Mouse (Mus musculus): Measurements from ENCODE around the gene Ctag2. TPM values are rescaled to one million over a fixed set of nuclear protein-coding genes. Genes with fewer than 3 reads are reported as not detected.

The Ctag2 gene
- total RNA-seq (2021) = not detected

DNA sequence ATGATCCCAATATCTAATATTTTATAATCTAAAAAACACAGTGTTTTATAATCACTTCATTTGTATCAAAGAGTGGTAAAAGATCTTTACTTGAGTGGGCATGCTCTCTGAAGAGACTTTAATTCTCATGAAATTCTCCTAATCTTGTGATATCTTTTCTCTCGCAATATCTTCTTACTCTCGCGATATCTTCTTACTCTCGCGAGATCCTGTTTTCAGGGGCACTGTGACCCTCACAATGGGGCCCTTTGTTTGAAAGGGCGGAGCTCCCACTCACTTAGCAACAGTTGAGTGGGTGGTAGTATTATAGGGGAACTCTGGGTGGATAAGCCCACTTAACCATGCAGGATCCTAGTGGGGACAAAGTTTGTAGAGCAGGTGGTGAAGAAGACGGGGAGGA is at the start of gene Ctag2:
Gene Ctag2, plus strand, starts transcription at position 301 of the 400 bp plus-strand sequence.
- intact Hi-C loops (cut with DNase I) = no loop called here

More for the DNA sequence above, at the start of gene Ctag2:
- DNase-seq (ENCODE audit: low spot score) = no peak

Data from heart, postnatal 25 days (tissue).